Mouse (Mus musculus) liver, adult 2 months (tissue): ENCODE measurements at regions not wholly inside any gene's neighbourhood (a gene's known extent, or its start where the extent isn't known, plus 50 kb on each side); places are given as distances from the start of the nearest gene placed in this dataset.

Experiments
- CTCF ChIP-seq: fragments of 200-500 bp; IDR thresholded peaks from 2 replicates; pipeline ENCODE4 v1.5.1; 2011; ENCODE audit warnings: low read depth, low read length, control low read depth
- POLR2A ChIP-seq: fragments of 200-500 bp; IDR thresholded peaks from 2 replicates; pipeline ENCODE4 v1.6.1; 2011; ENCODE audit warnings: low read length, control low read depth; ENCODE audit not compliant: insufficient read depth; ENCODE audit errors: extremely low read depth

DNA sequence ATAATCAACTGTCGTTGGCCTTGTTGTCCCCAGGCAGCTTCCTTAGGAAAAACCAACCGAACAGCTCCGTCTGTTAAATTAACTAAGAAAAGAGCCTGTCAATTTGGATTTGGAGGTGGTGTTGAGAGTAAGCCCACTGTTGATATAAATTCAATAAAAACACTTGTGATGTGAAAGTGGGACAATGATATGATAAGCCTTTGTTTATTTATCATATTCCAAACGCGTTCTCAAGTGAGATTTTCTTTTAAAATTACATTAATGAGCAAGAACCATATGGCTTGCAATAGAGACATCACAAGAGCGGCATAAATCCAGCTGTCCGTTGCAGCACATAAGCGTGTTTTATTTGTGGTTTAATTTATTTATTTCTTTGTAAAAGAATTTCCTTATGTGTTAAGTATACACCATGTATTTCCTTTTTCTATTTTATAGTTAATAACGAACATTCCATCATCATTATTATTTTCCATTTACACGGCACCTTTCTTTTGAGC, 307.5 kb upstream of the Cwc22 start:
- no peak for TF ChIP-seq CTCF
- no peak for TF ChIP-seq POLR2A
